Mouse (Mus musculus): ENCODE measurements around the gene Trex1. TPM values are rescaled to one million over a fixed set of nuclear protein-coding genes. Genes with fewer than 3 reads are reported as not detected.

Trex1 gene
- total RNA-seq, 1 experiment: 7.4 TPM

- H3K4me3 ChIP-seq (ENCODE audit: insufficient read depth in 1 of 2, low read depth in 1 of 2, low read length in 2 of 2, poor library complexity in 1 of 2, severe bottlenecking in 1 of 2): peak overlapping the region; percentile 82 to 84
- H3K4me1 ChIP-seq (ENCODE audit: control insufficient read depth in 2 of 2, insufficient read depth in 2 of 2, low read length in 2 of 2, poor library complexity in 1 of 2): peaks cover 0 to 18% of the 10 kb centered on the region in 2 experiments; a peak in 1 of 4 replicates
- TF ChIP-seq CHD2 (IDR thresholded peaks at IDR 0.05; ENCODE audit: low read depth, low read length) (0 out of 2 replicates have a peak, but pooled peaks have one; percentile 32), HCFC1 (IDR thresholded peaks at IDR 0.05; ENCODE audit: borderline replicate concordance, insufficient read depth, low read length) (peak; percentile 55; the same call in 1 of the 2 replicates), MAFK (IDR thresholded peaks at IDR 0.05; ENCODE audit: insufficient read depth, low read depth, low read length) (no peak), ZC3H11A (IDR thresholded peaks at IDR 0.05; ENCODE audit: borderline replicate concordance, low read depth, low read length) (0 out of 2 replicates have a peak, but pooled peaks have one; percentile 9), ZNF384 (IDR thresholded peaks at IDR 0.05; ENCODE audit: low read depth, low read length) (no peak)
- in situ Hi-C loops (cut with MboI; ENCODE audit: low sequenced_read_pairs in 2 of 2, unreplicated experiment in 2 of 2): no loop called here
- H3K36me3 ChIP-seq (ENCODE audit: control insufficient read depth, insufficient read depth, low read length, poor library complexity, severe bottlenecking): peaks cover 6% of the 10 kb centered on the region; the same call in 1 of the 2 replicates
- H3K9ac ChIP-seq (ENCODE audit: insufficient read depth, low read depth, low read length, poor library complexity, severe bottlenecking): peak overlapping the region; percentile 85
- peak overlapping the region; percentile 78 for H3K27ac ChIP-seq (ENCODE audit: insufficient read depth, low read depth, low read length, poor library complexity, severe bottlenecking)
- no peaks in the 10 kb centered on the region for H3K9me3 ChIP-seq (ENCODE audit: control insufficient read depth, insufficient read depth, low read depth, low read length)
- no peak for DNase-seq (ENCODE audit: low read depth, low spot score)
These were observed 35.1 kb upstream of the Trex1 start for GRCm38 (mm10) chr9:109094553-109095136.

- Histone ChIP-seq H3K9me3 (ENCODE audit: control insufficient read depth, insufficient read depth, low read depth, low read length) (no peaks in the 10 kb centered on the region), H3K27ac (ENCODE audit: insufficient read depth, low read depth, low read length, poor library complexity, severe bottlenecking) (peak overlapping the region; percentile 4; the same call in 1 of the 2 replicates), H3K4me1 (ENCODE audit: control insufficient read depth in 2 of 2, insufficient read depth in 2 of 2, low read length in 2 of 2, poor library complexity in 1 of 2) (peaks cover 0 to 18% of the 10 kb centered on the region in 2 experiments; a peak in 1 of 4 replicates), H3K9ac (ENCODE audit: insufficient read depth, low read depth, low read length, poor library complexity, severe bottlenecking) (no peak overlapping the region), H3K4me3 (ENCODE audit: insufficient read depth in 1 of 2, low read depth in 1 of 2, low read length in 2 of 2, poor library complexity in 1 of 2, severe bottlenecking in 1 of 2) (peak overlapping the region; percentile 82 to 84), H3K36me3 (ENCODE audit: control insufficient read depth, insufficient read depth, low read length, poor library complexity, severe bottlenecking) (peaks cover under 1% of the 10 kb centered on the region; the same call in 1 of the 2 replicates)
- DNase-seq (ENCODE audit: low read depth, low spot score): no peak
- in situ Hi-C loops (cut with MboI; ENCODE audit: low sequenced_read_pairs in 2 of 2, unreplicated experiment in 2 of 2): no loop called here
- TF ChIP-seq HCFC1 (IDR thresholded peaks at IDR 0.05; ENCODE audit: borderline replicate concordance, insufficient read depth, low read length) (no peak), ZNF384 (IDR thresholded peaks at IDR 0.05; ENCODE audit: low read depth, low read length) (no peak), MAFK (IDR thresholded peaks at IDR 0.05; ENCODE audit: insufficient read depth, low read depth, low read length) (no peak), CHD2 (IDR thresholded peaks at IDR 0.05; ENCODE audit: low read depth, low read length) (no peak), ZC3H11A (IDR thresholded peaks at IDR 0.05; ENCODE audit: borderline replicate concordance, low read depth, low read length) (no peak)
These were observed 34.4 kb upstream of the Trex1 start for GRCm38 (mm10) chr9:109093786-109094552.

- Histone ChIP-seq H3K36me3 (ENCODE audit: control insufficient read depth, insufficient read depth, low read length, poor library complexity, severe bottlenecking) (no peaks in the 10 kb centered on the region; the same call in 1 of the 2 replicates), H3K4me3 (ENCODE audit: insufficient read depth in 1 of 2, low read depth in 1 of 2, low read length in 2 of 2, poor library complexity in 1 of 2, severe bottlenecking in 1 of 2) (no peak overlapping the region), H3K9me3 (ENCODE audit: control insufficient read depth, insufficient read depth, low read depth, low read length) (no peaks in the 10 kb centered on the region), H3K27ac (ENCODE audit: insufficient read depth, low read depth, low read length, poor library complexity, severe bottlenecking) (no peak overlapping the region), H3K9ac (ENCODE audit: insufficient read depth, low read depth, low read length, poor library complexity, severe bottlenecking) (no peak overlapping the region), H3K4me1 (ENCODE audit: control insufficient read depth in 2 of 2, insufficient read depth in 2 of 2, low read length in 2 of 2, poor library complexity in 1 of 2) (peaks cover 3 to 20% of the 10 kb centered on the region in 2 experiments; a peak in 1 of 4 replicates)
- TF ChIP-seq ZC3H11A (IDR thresholded peaks at IDR 0.05; ENCODE audit: borderline replicate concordance, low read depth, low read length): no peak
- TF ChIP-seq MAFK (IDR thresholded peaks at IDR 0.05; ENCODE audit: insufficient read depth, low read depth, low read length): no peak
- TF ChIP-seq ZNF384 (IDR thresholded peaks at IDR 0.05; ENCODE audit: low read depth, low read length): no peak
- no peak for TF ChIP-seq HCFC1 (IDR thresholded peaks at IDR 0.05; ENCODE audit: borderline replicate concordance, insufficient read depth, low read length)
- DNase-seq (ENCODE audit: low read depth, low spot score): no peak
- in situ Hi-C loops (cut with MboI; ENCODE audit: low sequenced_read_pairs in 2 of 2, unreplicated experiment in 2 of 2): no loop called here
These were observed 33.3 kb upstream of the Trex1 start for GRCm38 (mm10) chr9:109092799-109093198.

- no peak overlapping the region for H3K9ac ChIP-seq (ENCODE audit: insufficient read depth, low read depth, low read length, poor library complexity, severe bottlenecking)
These were observed 32.3 kb upstream of the Trex1 start for GRCm38 (mm10) chr9:109091802-109092201.

More at GRCm38 (mm10) chr9:109091802-109092201, 32.3 kb upstream of the Trex1 start:
- H3K36me3 ChIP-seq (ENCODE audit: control insufficient read depth, insufficient read depth, low read length, poor library complexity, severe bottlenecking): no peaks in the 10 kb centered on the region; the same call in 1 of the 2 replicates
- no peak for DNase-seq (ENCODE audit: low read depth, low spot score)
- in situ Hi-C loops (cut with MboI; ENCODE audit: low sequenced_read_pairs in 2 of 2, unreplicated experiment in 2 of 2): no loop called here
- H3K27ac ChIP-seq (ENCODE audit: insufficient read depth, low read depth, low read length, poor library complexity, severe bottlenecking): no peak overlapping the region
- no peaks in the 10 kb centered on the region for H3K9me3 ChIP-seq (ENCODE audit: control insufficient read depth, insufficient read depth, low read depth, low read length)
- no peak overlapping the region for H3K4me3 ChIP-seq (ENCODE audit: insufficient read depth in 1 of 2, low read depth in 1 of 2, low read length in 2 of 2, poor library complexity in 1 of 2, severe bottlenecking in 1 of 2)
- H3K4me1 ChIP-seq (ENCODE audit: control insufficient read depth in 2 of 2, insufficient read depth in 2 of 2, low read length in 2 of 2, poor library complexity in 1 of 2): peaks cover 3 to 18% of the 10 kb centered on the region in 2 experiments; a peak in 1 of 4 replicates
- no peak for TF ChIP-seq ZNF384 (IDR thresholded peaks at IDR 0.05; ENCODE audit: low read depth, low read length)
- TF ChIP-seq CHD2 (IDR thresholded peaks at IDR 0.05; ENCODE audit: low read depth, low read length): no peak
- no peak for TF ChIP-seq ZC3H11A (IDR thresholded peaks at IDR 0.05; ENCODE audit: borderline replicate concordance, low read depth, low read length)
- no peak for TF ChIP-seq MAFK (IDR thresholded peaks at IDR 0.05; ENCODE audit: insufficient read depth, low read depth, low read length)
- TF ChIP-seq HCFC1 (IDR thresholded peaks at IDR 0.05; ENCODE audit: borderline replicate concordance, insufficient read depth, low read length): no peak

All from ES-E14 (cell line).